Mouse (Mus musculus): Measurements from ENCODE around the gene Retn. TPM values are rescaled to one million over a fixed set of nuclear protein-coding genes. Genes with fewer than 3 reads are reported as not detected.

The Retn gene
- total RNA-seq (2022), result 1 to 10 TPM; 1.3 to 8.8 (median 3.2) TPM

DNA sequence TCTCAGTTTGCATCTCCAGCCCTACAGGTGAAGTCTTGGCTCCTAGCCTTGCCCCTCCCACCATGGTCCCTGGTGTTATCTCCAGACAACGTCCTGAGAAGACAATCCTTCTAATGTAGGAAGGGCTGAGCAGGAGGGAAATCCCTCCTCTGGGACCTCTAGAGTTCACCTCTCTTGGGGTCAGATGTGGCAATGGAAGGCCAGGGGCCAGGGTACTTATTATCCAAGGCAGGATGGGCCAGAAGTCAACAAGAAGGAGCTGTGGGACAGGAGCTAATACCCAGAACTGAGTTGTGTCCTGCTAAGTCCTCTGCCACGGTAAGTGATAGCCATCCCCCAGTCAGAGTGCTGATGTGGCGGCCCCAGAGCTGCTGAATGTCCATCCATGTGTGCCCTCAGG is at the start of gene Retn:
TSS of gene Retn (plus strand) at position 245 of the 400 bp plus-strand sequence.
- DNase-seq (ENCODE audit: low spot score in 2 of 2), result no peak

GRCm38 (mm10) chr8:3606593-3606992 is 49.0 kb upstream of the Retn start:
- DNase-seq (ENCODE audit: low spot score in 2 of 2), result no peak

DNA sequence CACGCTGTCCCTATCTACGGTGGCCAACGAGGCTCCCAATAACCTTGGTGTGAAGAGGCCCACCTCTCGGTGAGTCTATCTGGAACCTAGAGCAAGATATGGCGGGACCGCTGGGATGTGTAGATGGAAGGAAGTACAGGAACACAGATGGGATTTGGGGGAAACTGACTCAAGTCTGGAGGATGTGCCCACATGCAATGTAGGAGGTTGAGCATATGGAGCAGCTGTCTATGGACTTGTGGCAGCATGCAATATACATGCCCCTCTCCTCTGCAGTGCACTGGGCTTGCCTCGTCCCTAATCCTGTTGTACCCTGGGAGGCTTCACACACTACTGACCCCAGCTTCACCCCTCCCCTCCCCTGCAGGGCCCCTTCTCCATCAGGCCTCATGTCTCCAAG is 47.7 kb upstream of the Retn start:
- DNase-seq (ENCODE audit: low spot score in 2 of 2), result no peak

DNA sequence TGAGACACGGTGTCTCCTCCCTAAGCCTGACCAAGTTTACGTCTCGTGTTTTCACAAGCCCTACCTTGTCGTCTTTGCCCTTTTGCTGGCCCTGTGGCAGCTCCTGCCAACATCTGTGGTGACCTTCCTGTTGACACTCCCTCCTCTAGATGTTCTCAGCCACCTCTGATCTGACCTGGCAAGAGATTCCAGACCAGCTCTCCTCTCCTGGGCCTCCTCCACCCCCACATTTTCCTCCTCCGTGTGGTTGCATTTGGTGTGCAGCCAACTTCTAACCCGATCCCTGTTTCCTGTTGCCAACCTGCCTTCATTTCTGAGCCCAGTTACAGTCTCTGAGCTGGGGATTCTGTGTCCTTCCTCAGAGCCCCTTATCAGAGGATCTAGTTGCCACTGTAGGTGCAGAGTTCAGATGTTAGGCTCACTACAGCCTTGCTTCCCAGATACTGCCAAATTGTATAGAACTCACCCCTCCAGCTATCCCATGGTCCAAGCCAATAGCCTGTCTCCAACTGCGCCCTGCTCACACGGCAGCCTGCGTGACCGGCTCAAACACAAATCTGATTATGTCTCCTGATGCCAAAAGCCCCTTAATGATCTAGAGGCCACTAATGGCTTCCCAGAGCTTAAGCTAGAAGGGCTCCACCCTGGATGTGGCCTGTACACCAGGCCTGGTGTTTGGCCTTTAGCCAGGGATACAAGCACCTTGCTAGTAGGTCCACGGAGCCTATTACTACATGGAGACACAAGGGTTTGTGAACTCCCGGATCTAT is 46.3 kb upstream of the Retn start:
- no peak for DNase-seq (ENCODE audit: low spot score in 2 of 2)

GRCm38 (mm10) chr8:3609816-3610150 is 45.8 kb upstream of the Retn start:
- DNase-seq (ENCODE audit: low spot score in 2 of 2), result no peak

DNA sequence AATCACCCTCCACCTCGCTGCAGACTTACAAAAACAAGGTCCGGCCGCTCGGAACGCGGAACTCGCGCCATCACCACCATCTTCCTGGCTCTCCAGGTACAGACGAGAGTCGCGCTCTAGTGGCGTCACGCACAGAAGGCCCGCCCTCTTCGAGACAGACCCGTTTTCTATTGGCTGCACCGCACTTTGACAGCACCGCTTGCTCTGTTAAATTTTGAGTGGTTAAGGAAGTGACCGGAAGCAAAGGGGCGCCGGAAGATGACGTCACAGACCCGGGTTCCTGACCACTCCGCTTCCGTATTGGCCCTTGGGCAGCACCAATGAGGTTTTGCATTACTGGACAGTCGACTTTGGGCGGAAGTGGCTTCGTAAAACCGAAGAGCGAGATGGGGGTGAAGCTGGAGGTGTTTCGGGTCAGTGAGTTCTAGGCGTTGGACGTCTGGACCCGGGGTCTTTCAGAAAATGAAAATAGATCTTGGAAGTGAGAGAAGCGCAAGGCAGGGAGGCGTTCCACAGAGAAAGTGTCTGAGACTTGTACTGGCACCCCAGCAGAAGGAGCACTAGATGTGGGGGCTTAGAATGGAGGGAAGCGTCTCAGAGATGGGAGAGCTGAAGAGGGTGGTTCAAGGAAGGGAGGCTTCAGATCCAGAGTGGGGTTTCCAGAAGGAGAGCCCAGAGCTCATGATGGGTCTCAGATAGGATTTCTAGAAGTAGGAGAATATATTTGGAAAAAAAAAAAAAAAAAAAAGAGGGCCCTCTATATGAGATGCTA is 34.2 kb upstream of the Retn start, which contains the start of the genes Xab2 and Pet100:
TSS of gene Xab2 (minus strand) at position 118 of the 772 bp plus-strand sequence.
TSS of gene Pet100 (plus strand) at position 350 of the 772 bp plus-strand sequence.
- DNase-seq (ENCODE audit: low spot score in 2 of 2), result peak; percentile 98

DNA sequence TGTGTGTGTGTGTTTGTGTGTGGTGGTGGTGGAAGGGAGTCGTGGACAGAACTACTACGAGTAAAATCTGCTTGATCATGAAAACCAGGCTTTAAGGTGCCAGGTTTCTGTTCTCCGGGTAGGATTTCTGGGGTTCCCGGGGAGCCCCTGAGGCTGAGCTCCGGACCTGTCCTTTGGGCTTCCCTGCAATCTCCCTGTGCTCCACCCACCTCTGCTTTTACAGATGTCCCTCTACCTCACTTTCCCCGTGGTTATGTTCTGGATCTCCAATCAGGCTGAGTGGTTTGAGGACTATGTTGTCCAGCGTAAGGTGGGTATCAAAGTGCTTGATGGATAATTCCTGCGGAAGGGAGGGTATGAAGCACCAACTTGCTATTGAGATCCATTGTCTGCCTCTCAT is 33.5 kb upstream of the Retn start:
- no peak for DNase-seq (ENCODE audit: low spot score in 2 of 2)

DNA sequence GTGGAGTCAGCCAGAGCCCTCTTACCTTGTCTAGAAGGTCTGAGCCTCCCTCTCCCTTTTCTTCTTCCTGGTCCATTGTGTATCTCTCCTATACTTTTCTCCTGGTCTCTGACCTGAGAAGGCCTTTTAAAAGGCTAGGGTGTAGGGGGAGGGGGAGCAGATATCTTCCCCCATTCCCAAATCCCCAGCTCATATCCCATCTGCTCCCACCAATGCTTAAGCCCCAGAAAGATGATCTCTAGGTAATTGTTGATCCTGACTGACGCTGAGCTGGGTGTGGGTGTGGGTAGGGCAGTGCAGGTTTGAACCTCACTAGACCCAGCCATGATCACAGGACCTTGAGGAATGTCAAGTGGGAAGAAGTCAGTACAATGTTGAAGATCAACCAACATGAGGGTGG is 30.1 kb upstream of the Retn start, which contains the start of gene Pcp2:
TSS of gene Pcp2 (minus strand) at position 101 of the 400 bp plus-strand sequence.
- DNase-seq (ENCODE audit: low spot score in 2 of 2), result no peak

- no peak for DNase-seq (ENCODE audit: low spot score in 2 of 2)
Measured at GRCm38 (mm10) chr8:3626971-3627370, 28.6 kb upstream of the Retn start.

- no peak for DNase-seq (ENCODE audit: low spot score in 2 of 2)
Measured at GRCm38 (mm10) chr8:3628014-3628413, 27.6 kb upstream of the Retn start.

GRCm38 (mm10) chr8:3630647-3631477 is 24.7 kb upstream of the Retn start, which contains the start of gene Stxbp2:
Stxbp2 (plus strand) TSS chr8:3630955.
- DNase-seq (ENCODE audit: low spot score in 2 of 2), result peak in 1 of 2 experiments; percentile 27

DNA sequence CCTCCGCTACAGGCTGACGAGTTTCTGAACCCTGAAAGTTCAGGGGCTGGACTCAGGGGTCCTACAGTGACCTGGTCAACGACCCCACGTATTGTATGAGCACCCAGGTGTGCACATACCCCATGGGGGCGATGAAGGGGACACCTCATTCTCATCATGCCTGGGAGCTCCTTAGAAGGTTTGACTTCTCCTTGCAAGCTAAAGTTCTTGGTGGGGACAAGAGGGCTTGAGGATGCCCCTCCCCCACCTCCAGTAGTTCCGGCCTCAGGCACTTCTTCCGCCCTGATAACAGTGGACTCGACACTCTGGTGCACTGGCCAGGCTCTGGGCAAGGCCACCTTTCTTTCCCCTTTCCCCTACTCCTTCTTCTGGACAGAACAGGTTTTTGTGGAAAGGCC is 24.1 kb upstream of the Retn start:
- no peak for DNase-seq (ENCODE audit: low spot score in 2 of 2)

- DNase-seq (ENCODE audit: low spot score in 2 of 2), result peak; percentile 12 to 17
Measured at GRCm38 (mm10) chr8:3645804-3646203, 9.8 kb upstream of the Retn start.

DNA sequence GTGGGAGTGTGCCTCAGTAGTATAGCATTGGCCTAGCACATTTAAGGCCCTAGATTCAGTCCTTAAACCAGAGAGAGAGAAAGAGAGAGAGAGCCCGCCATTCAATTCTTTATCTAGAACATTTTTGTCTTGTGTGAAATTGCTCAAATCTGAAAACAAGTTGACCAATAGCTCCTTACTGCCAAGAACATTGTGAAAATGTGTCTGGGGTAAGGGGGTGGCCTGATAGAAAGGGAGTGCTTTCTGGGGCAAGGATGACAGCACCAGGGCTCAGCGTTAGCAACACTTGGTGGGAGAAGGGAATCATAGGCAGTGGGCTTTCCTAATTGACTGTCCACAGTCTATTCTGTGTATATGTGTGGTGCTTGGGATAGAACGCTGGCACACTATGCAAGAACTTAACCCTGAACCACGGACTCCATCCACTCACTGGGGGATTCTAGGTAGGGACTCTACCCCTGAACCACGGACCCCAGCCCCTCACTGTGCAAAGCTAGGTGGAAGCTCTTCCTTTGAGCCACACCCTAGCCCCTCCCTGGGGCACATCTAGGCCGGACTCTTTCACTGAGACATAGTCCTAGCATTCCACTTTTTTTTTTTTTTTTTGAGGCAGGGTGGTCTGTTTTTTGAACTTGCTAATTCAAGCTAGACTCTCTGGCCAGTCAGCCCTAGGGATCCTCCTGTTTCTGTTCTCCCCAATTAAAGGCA is 8.6 kb upstream of the Retn start:
- DNase-seq (ENCODE audit: low spot score in 2 of 2), result no peak

DNA sequence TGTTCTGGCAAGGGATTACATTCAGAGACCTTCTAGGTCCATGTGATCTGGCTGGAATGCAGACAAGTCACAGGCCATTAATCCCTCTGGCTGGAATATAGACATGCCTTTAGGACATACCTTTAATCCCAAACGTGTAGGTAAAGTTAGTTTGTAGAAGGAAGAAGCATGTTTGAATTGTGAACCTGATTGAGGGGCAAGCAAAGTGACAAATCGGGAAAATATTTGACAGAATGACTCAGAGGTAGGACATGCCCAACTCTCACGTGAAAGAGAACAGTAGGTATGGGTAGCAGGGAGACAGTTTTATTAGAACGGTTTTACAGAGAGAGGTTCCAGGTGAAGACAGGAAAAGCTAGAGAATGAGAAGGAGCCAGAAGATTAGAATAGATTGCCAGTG is 8.0 kb upstream of the Retn start:
- no peak for DNase-seq (ENCODE audit: low spot score in 2 of 2)

DNA sequence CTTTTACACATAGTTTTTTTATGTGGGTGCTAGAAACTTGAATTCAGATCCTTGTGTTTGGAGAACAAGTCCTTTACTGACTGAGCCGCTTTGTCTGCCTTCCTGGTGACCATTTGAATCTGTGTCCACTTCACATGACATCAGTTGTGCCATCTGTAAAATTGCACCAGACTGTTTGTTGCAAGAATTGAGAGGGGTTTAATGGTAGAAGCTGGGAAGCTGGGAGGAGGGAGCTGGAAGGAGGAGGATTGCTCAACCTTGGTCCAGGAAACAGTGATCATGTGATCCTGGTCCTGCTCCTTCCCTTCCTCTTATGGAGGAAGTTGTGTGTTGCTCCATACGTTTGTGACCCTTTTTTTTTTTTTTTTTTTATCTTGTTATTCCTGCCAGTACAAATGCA is 7.3 kb upstream of the Retn start:
- no peak for DNase-seq (ENCODE audit: low spot score in 2 of 2)

DNA sequence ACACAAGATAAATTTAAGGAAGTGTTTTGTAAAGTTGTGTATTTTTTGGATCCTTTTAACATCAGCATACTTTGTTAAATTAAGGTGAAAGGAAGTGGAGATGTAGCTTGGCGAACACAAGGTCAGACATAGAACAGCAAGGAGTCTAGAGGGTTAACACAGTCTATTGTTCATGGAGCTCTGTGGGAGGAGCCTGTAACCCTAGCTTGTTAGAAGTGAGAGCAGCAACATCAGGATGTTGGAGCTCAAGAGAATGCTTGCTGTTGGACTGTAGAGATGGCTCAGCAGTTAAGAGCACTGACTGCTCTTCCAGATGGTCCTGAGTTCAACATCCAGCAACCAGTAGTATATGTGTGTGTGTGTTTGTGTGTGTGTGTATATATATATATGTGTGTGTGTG is 6.6 kb upstream of the Retn start:
- DNase-seq (ENCODE audit: low spot score in 2 of 2), result no peak

DNA sequence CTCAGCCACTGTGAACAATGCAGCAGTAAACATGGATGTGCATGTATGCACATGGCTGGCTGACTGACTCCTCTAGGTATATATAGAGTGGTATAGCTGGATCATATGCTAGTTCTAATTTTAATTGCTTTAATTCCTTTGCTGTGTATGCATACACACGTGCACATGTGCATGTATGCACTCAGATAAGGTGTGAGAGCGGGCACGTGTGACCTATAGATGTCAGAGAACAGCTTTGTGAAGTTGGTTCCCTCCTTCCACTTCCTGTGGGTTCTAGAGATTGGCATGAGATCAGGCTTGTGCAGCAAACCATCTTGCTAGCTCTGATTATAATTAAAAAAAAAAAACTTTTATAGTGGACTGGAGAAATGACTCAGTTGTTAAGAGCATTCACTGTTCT is 2.7 kb upstream of the Retn start:
- DNase-seq (ENCODE audit: low spot score in 2 of 2), result no peak

GRCm38 (mm10) chr8:3654726-3655508 is 653 bp upstream of the Retn start:
- no peak for DNase-seq (ENCODE audit: low spot score in 2 of 2)

- DNase-seq (ENCODE audit: low spot score in 2 of 2), result no peak
Measured at GRCm38 (mm10) chr8:3656725-3657381, 1.3 kb downstream of the Retn start.

All from gastrocnemius, adult 8-10 months (tissue).